Mouse (Mus musculus): Measurements from ENCODE around the gene Sbk1. TPM values are rescaled to one million over a fixed set of nuclear protein-coding genes. Genes with fewer than 3 reads are reported as not detected.
A peak's percentile ranks its signal among the peaks of the same experiment; 100 is the strongest.

The Sbk1 gene
- polyA plus RNA-seq, 1 experiment from 2014 or later, result 36.3 TPM

DNA sequence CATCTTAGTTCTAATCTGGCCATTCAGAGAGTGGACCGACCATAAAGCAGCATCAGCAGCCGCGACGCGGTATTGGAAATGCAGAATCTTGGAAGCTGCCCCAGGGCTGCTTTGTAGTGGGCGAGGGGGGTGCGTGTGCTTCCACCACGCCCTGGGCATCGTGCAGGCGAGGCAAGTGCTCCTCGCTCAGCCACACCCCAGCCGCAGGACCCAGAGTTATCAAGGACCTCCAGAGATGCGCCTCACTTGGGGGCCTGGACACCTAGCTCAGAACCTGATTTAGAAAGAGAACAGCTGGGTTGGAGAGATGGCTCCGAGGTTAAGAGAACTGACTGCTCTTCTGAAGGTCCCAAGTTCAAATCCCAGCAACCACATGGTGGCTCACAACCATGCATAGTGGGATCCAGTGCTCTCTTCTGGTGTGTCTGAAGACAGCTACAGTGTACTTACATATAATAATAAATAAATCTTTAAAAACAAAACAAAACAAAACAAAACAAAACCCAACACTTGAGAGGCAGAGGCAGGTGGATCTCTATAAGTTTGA, 31.5 kb upstream of the Sbk1 start:
- Histone ChIP-seq H3K27ac (replicated peaks; ENCODE audit: low read depth, low read length) (no peak overlapping the region), H3K4me1 (ENCODE audit: control insufficient read depth, insufficient read depth, low read length) (no peaks in the 10 kb centered on the region), H3K9ac (ENCODE audit: low read depth, low read length) (no peak overlapping the region), H3K27me3 (replicated peaks; ENCODE audit: control insufficient read depth, insufficient read depth, low read length) (no peaks in the 10 kb centered on the region), H3K4me2 (ENCODE audit: low read depth, low read length) (no peak overlapping the region), H3K36me3 (ENCODE audit: control insufficient read depth, insufficient read depth, low read length) (no peaks in the 10 kb centered on the region), H3K9me3 (ENCODE audit: control insufficient read depth, low read length) (no peaks in the 10 kb centered on the region), H3K4me3 (ENCODE audit: low read depth, low read length) (no peak overlapping the region)
- WGBS, result 76% methylated on average over 14 of the region's 14 CpGs
- DNase-seq (ENCODE audit: low spot score) (no peak), ATAC-seq (ENCODE audit: low read depth) (no peak)

GRCm38 (mm10) chr7:126244168-126244750, 28.2 kb upstream of the Sbk1 start:
- DNase-seq (ENCODE audit: low spot score) (no peak), ATAC-seq (ENCODE audit: low read depth) (no peak)
- H3K4me2 ChIP-seq (ENCODE audit: low read depth, low read length), result no peak overlapping the region
- H3K36me3 ChIP-seq (ENCODE audit: control insufficient read depth, insufficient read depth, low read length), result no peaks in the 10 kb centered on the region
- H3K4me1 ChIP-seq (ENCODE audit: control insufficient read depth, insufficient read depth, low read length), result peaks cover 5% of the 10 kb centered on the region; the same call in 1 of the 2 replicates
- no peak overlapping the region for H3K4me3 ChIP-seq (ENCODE audit: low read depth, low read length)
- no peak overlapping the region for H3K27ac ChIP-seq (replicated peaks; ENCODE audit: low read depth, low read length)
- WGBS, result 78% methylated on average over 6 of the region's 6 CpGs
- H3K27me3 ChIP-seq (replicated peaks; ENCODE audit: control insufficient read depth, insufficient read depth, low read length), result no peaks in the 10 kb centered on the region
- H3K9me3 ChIP-seq (ENCODE audit: control insufficient read depth, low read length), result no peaks in the 10 kb centered on the region
- H3K9ac ChIP-seq (ENCODE audit: low read depth, low read length), result no peak overlapping the region

DNA sequence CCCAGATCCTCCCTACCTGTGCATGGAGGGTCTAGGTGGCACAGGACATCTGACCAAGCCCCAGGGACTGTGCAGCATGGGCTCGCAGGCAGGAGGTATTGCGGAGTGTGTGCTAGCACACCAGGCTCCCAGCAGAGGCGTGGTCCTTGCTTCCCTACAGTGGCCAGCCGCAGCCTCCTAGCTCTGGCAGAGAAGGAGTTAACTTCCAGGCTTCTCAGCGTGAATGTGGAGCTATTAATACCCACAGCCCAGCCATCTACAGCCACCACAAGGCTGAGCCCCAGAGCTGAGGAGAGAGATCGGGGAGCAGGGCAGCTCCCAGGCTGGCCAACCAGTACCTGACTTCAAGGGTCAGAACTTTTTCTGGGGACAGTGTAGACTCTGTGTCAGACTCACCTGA, 24.3 kb upstream of the Sbk1 start:
- Histone ChIP-seq H3K9ac (ENCODE audit: low read depth, low read length) (peak overlapping the region; percentile 40; the same call in 1 of the 2 replicates), H3K9me3 (ENCODE audit: control insufficient read depth, low read length) (no peaks in the 10 kb centered on the region), H3K27me3 (replicated peaks; ENCODE audit: control insufficient read depth, insufficient read depth, low read length) (no peaks in the 10 kb centered on the region), H3K4me3 (ENCODE audit: low read depth, low read length) (0 out of 2 replicates have a peak overlapping the region, but pooled peaks have one; percentile 10), H3K27ac (replicated peaks; ENCODE audit: low read depth, low read length) (no peak overlapping the region), H3K4me1 (ENCODE audit: control insufficient read depth, insufficient read depth, low read length) (peaks cover 5% of the 10 kb centered on the region; the same call in 1 of the 2 replicates), H3K4me2 (ENCODE audit: low read depth, low read length) (peak overlapping the region; percentile 32; the same call in 1 of the 2 replicates), H3K36me3 (ENCODE audit: control insufficient read depth, insufficient read depth, low read length) (no peaks in the 10 kb centered on the region)
- 0 out of 2 replicates have a peak, but pooled peaks have one; percentile 30 for ATAC-seq (ENCODE audit: low read depth)
- 4% methylated on average over 6 of the region's 6 CpGs for WGBS
- DNase-seq (ENCODE audit: low spot score), result peak; percentile 41

DNA sequence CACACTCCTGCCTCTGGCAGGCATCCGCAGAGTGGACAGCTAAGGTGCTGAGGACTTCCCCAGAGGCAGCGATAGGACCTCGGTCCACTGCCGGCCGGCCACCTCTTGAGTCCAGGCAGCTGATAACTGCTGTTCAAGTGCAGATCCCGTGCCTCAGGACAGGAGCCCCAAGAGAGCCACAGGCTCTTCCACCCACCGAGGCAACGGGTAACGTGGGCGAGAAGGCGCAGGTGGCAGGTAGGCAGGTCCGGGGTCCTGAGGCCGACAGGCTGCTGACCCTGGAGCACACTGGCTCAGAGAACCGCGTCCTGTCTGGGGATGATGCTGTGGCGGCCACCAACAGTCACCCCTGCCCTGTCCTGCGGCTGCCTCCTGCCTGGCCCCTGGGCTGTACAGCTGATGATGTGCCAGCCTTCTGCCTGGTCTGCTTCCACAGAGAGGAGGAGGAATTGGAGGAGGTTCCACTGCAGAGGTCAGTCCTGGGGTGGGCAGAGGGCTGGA, 23.7 kb upstream of the Sbk1 start:
- Histone ChIP-seq H3K27me3 (replicated peaks; ENCODE audit: control insufficient read depth, insufficient read depth, low read length) (no peaks in the 10 kb centered on the region), H3K4me3 (ENCODE audit: low read depth, low read length) (0 out of 2 replicates have a peak overlapping the region, but pooled peaks have one; percentile 10), H3K4me2 (ENCODE audit: low read depth, low read length) (peak overlapping the region; percentile 32; the same call in 1 of the 2 replicates), H3K4me1 (ENCODE audit: control insufficient read depth, insufficient read depth, low read length) (peaks cover 5% of the 10 kb centered on the region; the same call in 1 of the 2 replicates), H3K27ac (replicated peaks; ENCODE audit: low read depth, low read length) (no peak overlapping the region), H3K36me3 (ENCODE audit: control insufficient read depth, insufficient read depth, low read length) (no peaks in the 10 kb centered on the region), H3K9me3 (ENCODE audit: control insufficient read depth, low read length) (no peaks in the 10 kb centered on the region), H3K9ac (ENCODE audit: low read depth, low read length) (peak overlapping the region; percentile 40; the same call in 1 of the 2 replicates)
- WGBS, result 49% methylated on average over 16 of the region's 17 CpGs
- ATAC-seq (ENCODE audit: low read depth) (no peak), DNase-seq (ENCODE audit: low spot score) (no peak)

- DNase-seq (ENCODE audit: low spot score), result no peak
- Histone ChIP-seq H3K27ac (replicated peaks; ENCODE audit: low read depth, low read length) (no peak overlapping the region), H3K4me3 (ENCODE audit: low read depth, low read length) (no peak overlapping the region), H3K27me3 (replicated peaks; ENCODE audit: control insufficient read depth, insufficient read depth, low read length) (no peaks in the 10 kb centered on the region), H3K9ac (ENCODE audit: low read depth, low read length) (no peak overlapping the region), H3K9me3 (ENCODE audit: control insufficient read depth, low read length) (no peaks in the 10 kb centered on the region), H3K4me2 (ENCODE audit: low read depth, low read length) (no peak overlapping the region), H3K36me3 (ENCODE audit: control insufficient read depth, insufficient read depth, low read length) (no peaks in the 10 kb centered on the region), H3K4me1 (ENCODE audit: control insufficient read depth, insufficient read depth, low read length) (peaks cover 5% of the 10 kb centered on the region; the same call in 1 of the 2 replicates)
- 71% methylated on average over 5 of the region's 5 CpGs for WGBS
- no peak for ATAC-seq (ENCODE audit: low read depth)
Observed at GRCm38 (mm10) chr7:126249146-126249545, 23.3 kb upstream of the Sbk1 start.

DNA sequence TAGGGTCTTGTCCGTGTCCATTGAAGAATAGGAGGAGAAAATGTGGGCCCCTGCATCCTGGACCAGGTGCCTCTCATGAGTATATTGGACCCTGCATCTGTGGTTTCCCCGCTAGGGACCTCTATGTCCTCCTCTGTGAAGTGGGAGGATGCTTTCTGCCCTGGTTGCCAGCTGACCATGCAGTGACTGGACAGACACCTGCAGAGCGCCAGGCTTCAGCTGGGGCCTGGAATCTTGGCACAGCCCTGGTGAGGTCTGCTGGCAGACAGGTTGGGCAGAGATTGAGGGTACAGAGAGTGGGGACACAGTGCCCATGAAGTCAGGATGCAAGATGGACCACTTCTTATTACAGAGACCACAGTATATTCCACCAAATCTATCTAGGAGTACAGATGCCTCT, 22.4 kb upstream of the Sbk1 start:
- Histone ChIP-seq H3K27me3 (replicated peaks; ENCODE audit: control insufficient read depth, insufficient read depth, low read length) (no peaks in the 10 kb centered on the region), H3K36me3 (ENCODE audit: control insufficient read depth, insufficient read depth, low read length) (no peaks in the 10 kb centered on the region), H3K4me3 (ENCODE audit: low read depth, low read length) (no peak overlapping the region), H3K27ac (replicated peaks; ENCODE audit: low read depth, low read length) (no peak overlapping the region), H3K4me1 (ENCODE audit: control insufficient read depth, insufficient read depth, low read length) (peaks cover 5% of the 10 kb centered on the region; the same call in 1 of the 2 replicates), H3K9me3 (ENCODE audit: control insufficient read depth, low read length) (no peaks in the 10 kb centered on the region), H3K9ac (ENCODE audit: low read depth, low read length) (no peak overlapping the region), H3K4me2 (ENCODE audit: low read depth, low read length) (no peak overlapping the region)
- ATAC-seq (ENCODE audit: low read depth) (no peak), DNase-seq (ENCODE audit: low spot score) (no peak)
- WGBS, result 86% methylated on average over 3 of the region's 3 CpGs

DNA sequence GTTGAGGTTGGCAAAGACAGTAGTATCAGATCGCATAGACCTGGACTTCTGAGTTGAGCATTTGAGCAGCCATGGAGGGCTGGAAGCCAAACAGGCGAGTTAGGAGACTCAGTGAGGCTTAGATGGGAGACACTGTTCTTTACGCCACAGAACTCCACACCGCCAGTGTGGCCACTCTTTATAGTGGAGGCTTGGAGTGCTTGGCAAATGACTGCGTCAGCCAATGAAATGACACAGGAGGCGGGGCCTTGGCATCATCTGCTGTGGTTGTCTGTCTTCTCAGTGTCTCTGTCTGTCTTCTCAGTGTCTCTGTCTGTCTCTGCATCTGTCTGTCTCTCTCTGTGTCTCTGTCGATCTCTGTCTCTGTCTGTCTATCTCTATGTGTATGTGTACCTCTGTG, 21.9 kb upstream of the Sbk1 start:
- Histone ChIP-seq H3K4me1 (ENCODE audit: control insufficient read depth, insufficient read depth, low read length) (peaks cover 5% of the 10 kb centered on the region; the same call in 1 of the 2 replicates), H3K36me3 (ENCODE audit: control insufficient read depth, insufficient read depth, low read length) (no peaks in the 10 kb centered on the region), H3K27ac (replicated peaks; ENCODE audit: low read depth, low read length) (no peak overlapping the region), H3K9ac (ENCODE audit: low read depth, low read length) (no peak overlapping the region), H3K4me3 (ENCODE audit: low read depth, low read length) (no peak overlapping the region), H3K4me2 (ENCODE audit: low read depth, low read length) (no peak overlapping the region), H3K9me3 (ENCODE audit: control insufficient read depth, low read length) (no peaks in the 10 kb centered on the region), H3K27me3 (replicated peaks; ENCODE audit: control insufficient read depth, insufficient read depth, low read length) (no peaks in the 10 kb centered on the region)
- WGBS, result 70% methylated on average over 7 of the region's 7 CpGs
- DNase-seq (ENCODE audit: low spot score), result no peak
- no peak for ATAC-seq (ENCODE audit: low read depth)

DNA sequence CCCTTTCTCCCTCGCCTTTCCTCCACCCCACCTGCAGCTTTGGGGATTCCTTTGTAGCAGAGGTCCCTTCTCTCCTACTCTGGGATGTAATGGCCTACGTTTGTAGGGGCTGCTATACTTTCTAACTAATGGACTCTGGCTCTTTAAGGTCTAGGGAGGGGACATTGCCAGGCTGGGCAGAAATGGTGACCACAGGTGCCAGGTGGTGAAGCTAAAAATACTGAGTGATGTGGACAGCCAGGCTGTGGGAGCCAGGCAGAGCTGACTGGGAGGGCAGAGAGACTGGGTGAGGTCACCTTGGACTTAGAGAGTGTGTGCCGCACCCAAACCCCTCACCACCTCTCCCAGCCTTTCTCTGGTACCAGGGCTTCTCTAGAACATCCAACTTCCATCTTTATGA, 20.7 kb upstream of the Sbk1 start:
- no peak overlapping the region for H3K4me2 ChIP-seq (ENCODE audit: low read depth, low read length)
- no peak overlapping the region for H3K4me3 ChIP-seq (ENCODE audit: low read depth, low read length)
- no peak overlapping the region for H3K9ac ChIP-seq (ENCODE audit: low read depth, low read length)
- DNase-seq (ENCODE audit: low spot score) (no peak), ATAC-seq (ENCODE audit: low read depth) (no peak)
- H3K27me3 ChIP-seq (replicated peaks; ENCODE audit: control insufficient read depth, insufficient read depth, low read length), result no peaks in the 10 kb centered on the region
- no peak overlapping the region for H3K27ac ChIP-seq (replicated peaks; ENCODE audit: low read depth, low read length)
- WGBS, result 70% methylated on average over 3 of the region's 3 CpGs
- peaks cover 5% of the 10 kb centered on the region; the same call in 1 of the 2 replicates for H3K4me1 ChIP-seq (ENCODE audit: control insufficient read depth, insufficient read depth, low read length)
- no peaks in the 10 kb centered on the region for H3K9me3 ChIP-seq (ENCODE audit: control insufficient read depth, low read length)
- H3K36me3 ChIP-seq (ENCODE audit: control insufficient read depth, insufficient read depth, low read length), result no peaks in the 10 kb centered on the region
